Mouse (Mus musculus) limb, embryonic 12.5 days (tissue): ENCODE measurements around the gene Fut2. TPM values are rescaled to one million over a fixed set of nuclear protein-coding genes. Genes with fewer than 3 reads are reported as not detected.

Experiments
- ATAC-seq: fragments of 200-750 bp; cut with Nextera tagmentation; 2 replicates; pipeline ENCODE4 v1.8.0; 2017; ENCODE audit warnings: low read depth, moderate TSS enrichment; ENCODE audit not compliant: insufficient number of reproducible peaks, insufficient read depth, low FRiP score, low TSS enrichment
- H3K27ac ChIP-seq: fragments of 300-500 bp; sonication (generic); 2 replicates; pipeline ENCODE4 v1.5.1; 2016; ENCODE audit warnings: mild to moderate bottlenecking, moderate library complexity
- H3K27me3 ChIP-seq: fragments of 300-500 bp; sonication (generic); 2 replicates; pipeline ENCODE4 v1.6.1; 2016; ENCODE audit warnings: mild to moderate bottlenecking, moderate library complexity
- H3K36me3 ChIP-seq: fragments of 300-500 bp; sonication (generic); 2 replicates; pipeline ENCODE4 v1.6.1; 2016; ENCODE audit warnings: mild to moderate bottlenecking, moderate library complexity
- H3K4me1 ChIP-seq: fragments of 300-500 bp; sonication (generic); replicated peaks from 2 replicates; pipeline ENCODE4 v1.6.1; 2016
- H3K4me2 ChIP-seq: fragments of 300-500 bp; sonication (generic); 2 replicates; pipeline ENCODE4 v1.6.1; 2016; ENCODE audit warnings: mild to moderate bottlenecking, moderate library complexity
- H3K4me3 ChIP-seq: fragments of 300-500 bp; sonication (generic); replicated peaks from 2 replicates; pipeline ENCODE4 v1.5.1; 2016; ENCODE audit warnings: mild to moderate bottlenecking
- H3K9ac ChIP-seq: fragments of 300-500 bp; sonication (generic); replicated peaks from 2 replicates; pipeline ENCODE4 v1.6.1; 2016; ENCODE audit warnings: mild to moderate bottlenecking, moderate library complexity
- H3K9me3 ChIP-seq: fragments of 300-500 bp; sonication (generic); 2 replicates; pipeline ENCODE4 v1.6.1; 2016; ENCODE audit warnings: mild to moderate bottlenecking, moderate library complexity
- WGBS: fragments of 180-500 bp; shearing (Covaris S2); methylation state at CpG from one replicate; pipeline ENCODE4 v1.1.7; 2016; 5-methylcytosine and 5-hydroxymethylcytosine counted together
- polyA plus RNA-seq: library from polyadenylated mRNA; unstranded; fragments of >200 nt; fragmentation: Nextera tagmentation; extraction: Ambion mirVana; gene quantifications from 2 replicates; pipeline ENCODE4 v1.2.1, GENCODE M21; 2016

Fut2 gene
- polyA plus RNA-seq, 1 experiment from 2014 or later = 0.15 TPM

- Histone ChIP-seq H3K9me3 (no peaks in the 10 kb centered on the region), H3K27ac (no peak overlapping the region), H3K4me3 (no peak overlapping the region), H3K4me2 (no peak overlapping the region), H3K27me3 (peaks cover 48% of the 10 kb centered on the region), H3K9ac (no peak overlapping the region), H3K36me3 (no peaks in the 10 kb centered on the region), H3K4me1 (0 out of 2 replicates have a peak, but pooled peaks cover 4% of the 10 kb centered on the region)
- WGBS = 89% methylated on average over 11 of the region's 11 CpGs
- no peak for ATAC-seq
These were observed 42.7 kb downstream of the Fut2 start for GRCm38 (mm10) chr7:45623507-45623906.

GRCm38 (mm10) chr7:45621443-45621842 lies 44.8 kb downstream of the Fut2 start, which contains the start of gene Izumo1:
Gene Izumo1 (plus strand): TSS chr7:45621811.
- ATAC-seq = no peak
- Histone ChIP-seq H3K9me3 (no peaks in the 10 kb centered on the region), H3K4me2 (no peak within 1 kb of the TSS), H3K27me3 (peaks cover 48% of the 10 kb centered on the region), H3K36me3 (no peaks in the 10 kb centered on the region), H3K9ac (no peak within 1 kb of the TSS), H3K27ac (no peak within 1 kb of the TSS), H3K4me1 (peaks cover 10% of the 10 kb centered on the region), H3K4me3 (no peak within 1 kb of the TSS)
- 29% methylated on average over 9 of the region's 9 CpGs for WGBS

GRCm38 (mm10) chr7:45619592-45619991 lies 46.6 kb downstream of the Fut2 start:
- H3K9ac ChIP-seq = no peak overlapping the region
- H3K4me2 ChIP-seq = no peak overlapping the region
- peaks cover 18% of the 10 kb centered on the region for H3K4me1 ChIP-seq
- 85% methylated on average over 5 of the region's 5 CpGs for WGBS
- no peaks in the 10 kb centered on the region for H3K9me3 ChIP-seq
- peaks cover 55% of the 10 kb centered on the region for H3K27me3 ChIP-seq
- no peak overlapping the region for H3K4me3 ChIP-seq
- no peak for ATAC-seq
- H3K27ac ChIP-seq = no peak overlapping the region
- H3K36me3 ChIP-seq = no peaks in the 10 kb centered on the region

- no peak overlapping the region for H3K4me3 ChIP-seq
- ATAC-seq = no peak
- WGBS = 83% methylated on average over 5 of the region's 5 CpGs
- no peaks in the 10 kb centered on the region for H3K36me3 ChIP-seq
- no peak overlapping the region for H3K4me2 ChIP-seq
- H3K9ac ChIP-seq = no peak overlapping the region
- peaks cover 48% of the 10 kb centered on the region for H3K27me3 ChIP-seq
- H3K9me3 ChIP-seq = no peaks in the 10 kb centered on the region
- no peak overlapping the region for H3K27ac ChIP-seq
- H3K4me1 ChIP-seq = peaks cover 18% of the 10 kb centered on the region
These were observed 47.9 kb downstream of the Fut2 start for GRCm38 (mm10) chr7:45618316-45618715.

- H3K36me3 ChIP-seq = no peaks in the 10 kb centered on the region
- ATAC-seq = no peak
- no peaks in the 10 kb centered on the region for H3K9me3 ChIP-seq
- H3K27ac ChIP-seq = no peak within 1 kb of the TSS
- H3K4me2 ChIP-seq = peak within 1 kb of the TSS; percentile 55
- 6% methylated on average over 31 of the region's 31 CpGs for WGBS
- H3K27me3 ChIP-seq = peaks cover 48% of the 10 kb centered on the region
- H3K9ac ChIP-seq = 0 out of 2 replicates have a peak within 1 kb of the TSS, but pooled peaks have one; percentile 5
- H3K4me1 ChIP-seq = peaks cover 18% of the 10 kb centered on the region
- H3K4me3 ChIP-seq = peak within 1 kb of the TSS; percentile 28
These were observed 49.0 kb downstream of the Fut2 start, which contains the start of gene Fut1 for GRCm38 (mm10) chr7:45617042-45617695. Gene Fut1 (plus strand): TSS chr7:45617289.

GRCm38 (mm10) chr7:45616277-45616676 lies 49.9 kb downstream of the Fut2 start:
- peaks cover 48% of the 10 kb centered on the region for H3K27me3 ChIP-seq
- no peak overlapping the region for H3K27ac ChIP-seq
- no peak overlapping the region for H3K4me2 ChIP-seq

GRCm38 (mm10) chr7:45609511-45609910 lies 56.7 kb downstream of the Fut2 start:
- Histone ChIP-seq H3K4me2 (no peak overlapping the region), H3K9me3 (no peaks in the 10 kb centered on the region), H3K9ac (no peak overlapping the region), H3K4me3 (no peak overlapping the region), H3K4me1 (no peaks in the 10 kb centered on the region), H3K27ac (no peak overlapping the region), H3K27me3 (no peaks in the 10 kb centered on the region), H3K36me3 (no peaks in the 10 kb centered on the region)
- WGBS = 64% methylated on average over 1 of the region's 1 CpGs
- ATAC-seq = no peak

More at GRCm38 (mm10) chr7:45616277-45616676, 49.9 kb downstream of the Fut2 start:
- Histone ChIP-seq H3K4me1 (peaks cover 18% of the 10 kb centered on the region), H3K36me3 (no peaks in the 10 kb centered on the region), H3K9ac (no peak overlapping the region), H3K4me3 (no peak overlapping the region), H3K9me3 (no peaks in the 10 kb centered on the region)
- no peak for ATAC-seq
- WGBS = 17% methylated on average over 6 of the region's 6 CpGs

GRCm38 (mm10) chr7:45605704-45606289 lies 60.4 kb downstream of the Fut2 start:
- peaks cover 9% of the 10 kb centered on the region for H3K4me1 ChIP-seq

GRCm38 (mm10) chr7:45598960-45599879 lies 67.0 kb downstream of the Fut2 start:
- no peak for ATAC-seq
- no peak overlapping the region for H3K9ac ChIP-seq
- WGBS = 38% methylated on average over 18 of the region's 18 CpGs

More at GRCm38 (mm10) chr7:45605704-45606289, 60.4 kb downstream of the Fut2 start:
- H3K27me3 ChIP-seq = no peaks in the 10 kb centered on the region
- no peak for ATAC-seq
- no peaks in the 10 kb centered on the region for H3K9me3 ChIP-seq
- H3K4me3 ChIP-seq = no peak overlapping the region
- WGBS = 83% methylated on average over 9 of the region's 9 CpGs
- H3K27ac ChIP-seq = no peak overlapping the region
- H3K9ac ChIP-seq = no peak overlapping the region
- H3K36me3 ChIP-seq = no peaks in the 10 kb centered on the region
- H3K4me2 ChIP-seq = no peak overlapping the region

More at GRCm38 (mm10) chr7:45598960-45599879, 67.0 kb downstream of the Fut2 start:
- no peak overlapping the region for H3K4me2 ChIP-seq
- H3K27ac ChIP-seq = no peak overlapping the region
- no peaks in the 10 kb centered on the region for H3K9me3 ChIP-seq
- no peaks in the 10 kb centered on the region for H3K27me3 ChIP-seq
- H3K4me1 ChIP-seq = peaks cover 18% of the 10 kb centered on the region
- H3K4me3 ChIP-seq = no peak overlapping the region
- H3K36me3 ChIP-seq = no peaks in the 10 kb centered on the region
